Mouse (Mus musculus): ENCODE measurements around the gene Acsbg1. TPM values are rescaled to one million over a fixed set of nuclear protein-coding genes. Genes with fewer than 3 reads are reported as not detected.
"Not testable (repeated sequence)": the region's sequence is repeated elsewhere in the genome, so short reads cannot be mapped to it uniquely, and the experiment has no call there.

Gene Acsbg1
- total RNA-seq, 2 experiments from 2014 or later = 0.09 TPM; not detected in 1

DNA sequence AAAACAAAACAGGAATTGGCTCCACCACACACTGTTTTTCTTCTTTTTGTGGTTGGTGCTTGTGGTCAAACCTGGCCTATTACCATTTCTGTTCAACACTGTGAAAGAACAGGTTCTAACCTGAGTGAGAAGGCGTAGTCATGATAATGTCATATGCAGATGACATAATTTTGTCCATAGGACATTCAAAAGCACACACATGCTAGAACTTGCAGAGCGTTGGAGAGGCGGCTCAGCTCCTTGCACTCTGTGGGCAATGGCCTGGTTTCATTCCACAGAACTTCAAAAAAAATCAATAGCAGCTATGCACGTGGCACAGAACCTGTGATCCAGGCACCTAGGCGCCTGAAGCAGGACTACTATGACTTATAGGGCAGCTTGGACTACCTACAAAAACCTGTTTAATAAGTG lies 48.9 kb downstream of the Acsbg1 start:
- no peak for DNase-seq

DNA sequence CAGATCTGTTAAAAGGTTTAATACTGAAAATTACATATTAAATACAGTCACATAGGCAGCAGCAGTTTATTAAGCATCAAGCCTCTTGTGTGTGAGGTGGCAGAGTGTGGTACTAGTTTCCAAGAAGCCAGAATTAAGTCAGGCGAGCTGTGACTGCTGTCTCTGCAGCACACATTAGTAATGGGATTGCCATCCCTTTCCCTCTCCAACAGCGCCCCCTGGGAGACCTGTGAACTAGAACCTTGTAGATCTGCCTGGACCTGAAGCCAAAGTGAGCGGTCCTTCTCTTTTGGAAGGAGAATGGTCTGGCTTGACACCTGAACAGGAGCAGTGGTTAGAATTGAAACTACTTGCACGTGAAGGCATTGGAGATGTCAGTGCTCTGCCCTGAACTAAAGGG lies 56.8 kb downstream of the Acsbg1 start:
- peak; percentile 81 for DNase-seq

DNA sequence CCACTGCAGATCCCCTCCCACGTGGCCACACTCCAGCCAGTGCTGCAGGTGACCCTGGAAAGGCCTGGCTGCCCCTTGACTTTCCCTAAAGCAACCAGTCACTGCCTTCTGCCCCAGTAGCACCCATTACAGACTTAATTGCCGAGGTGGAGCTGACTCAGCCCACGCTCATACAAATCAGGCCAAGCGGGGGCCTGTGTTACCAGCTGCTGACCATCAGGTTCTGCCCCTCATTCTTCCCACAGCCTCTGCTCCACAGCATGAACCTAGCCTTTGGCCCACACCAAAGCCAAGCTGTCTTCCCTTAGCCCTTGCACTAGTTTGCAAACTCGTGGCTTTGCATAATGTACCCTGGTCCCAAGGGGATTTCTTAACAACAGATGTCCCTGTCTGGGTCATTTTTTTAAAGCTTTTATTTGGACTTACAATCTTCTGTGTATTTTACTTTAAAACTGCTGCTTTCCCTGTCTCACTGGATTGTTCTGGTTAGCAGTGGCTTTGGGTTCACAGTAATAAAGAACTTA lies 57.5 kb downstream of the Acsbg1 start:
- DNase-seq = no peak

DNA sequence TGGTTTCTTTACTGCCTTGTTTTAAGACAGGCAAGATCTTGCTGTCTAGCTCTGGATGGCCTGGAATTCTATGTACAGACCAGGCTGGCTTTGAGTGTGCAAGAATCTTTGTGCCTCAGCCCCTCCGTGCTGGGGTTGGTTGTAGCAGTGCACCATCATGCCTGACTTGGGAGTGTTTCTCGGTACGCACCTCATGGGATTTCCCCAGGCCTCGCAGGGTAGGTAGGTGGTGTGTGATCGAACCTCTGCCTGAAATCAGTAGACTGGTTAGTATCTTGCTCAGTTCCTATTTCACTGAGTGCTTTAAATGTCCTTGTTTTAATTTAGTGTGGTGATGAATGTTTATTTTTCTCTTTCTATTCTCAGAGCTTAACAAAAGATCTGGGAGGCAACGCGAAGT lies 58.8 kb downstream of the Acsbg1 start:
- DNase-seq = no peak

DNA sequence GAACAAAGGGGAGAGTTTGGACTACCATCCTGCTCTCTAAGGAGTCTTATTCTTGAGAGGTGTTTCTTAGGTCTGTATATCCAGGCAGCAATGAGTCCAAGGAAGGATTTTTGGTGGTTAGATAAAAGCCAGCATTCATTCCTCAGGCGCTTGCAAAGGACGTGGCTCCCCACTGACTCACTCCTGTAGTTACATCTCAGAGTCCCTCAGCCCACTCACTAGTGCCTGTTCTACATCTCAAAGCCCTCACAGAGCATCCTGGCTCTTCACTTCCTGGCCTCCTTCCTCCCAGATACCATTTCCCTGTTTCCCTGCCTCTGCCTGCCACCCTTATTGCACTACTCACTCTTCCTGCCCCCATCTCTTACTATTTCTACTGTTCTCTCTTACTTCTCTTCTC lies 59.3 kb downstream of the Acsbg1 start:
- DNase-seq = no peak

DNA sequence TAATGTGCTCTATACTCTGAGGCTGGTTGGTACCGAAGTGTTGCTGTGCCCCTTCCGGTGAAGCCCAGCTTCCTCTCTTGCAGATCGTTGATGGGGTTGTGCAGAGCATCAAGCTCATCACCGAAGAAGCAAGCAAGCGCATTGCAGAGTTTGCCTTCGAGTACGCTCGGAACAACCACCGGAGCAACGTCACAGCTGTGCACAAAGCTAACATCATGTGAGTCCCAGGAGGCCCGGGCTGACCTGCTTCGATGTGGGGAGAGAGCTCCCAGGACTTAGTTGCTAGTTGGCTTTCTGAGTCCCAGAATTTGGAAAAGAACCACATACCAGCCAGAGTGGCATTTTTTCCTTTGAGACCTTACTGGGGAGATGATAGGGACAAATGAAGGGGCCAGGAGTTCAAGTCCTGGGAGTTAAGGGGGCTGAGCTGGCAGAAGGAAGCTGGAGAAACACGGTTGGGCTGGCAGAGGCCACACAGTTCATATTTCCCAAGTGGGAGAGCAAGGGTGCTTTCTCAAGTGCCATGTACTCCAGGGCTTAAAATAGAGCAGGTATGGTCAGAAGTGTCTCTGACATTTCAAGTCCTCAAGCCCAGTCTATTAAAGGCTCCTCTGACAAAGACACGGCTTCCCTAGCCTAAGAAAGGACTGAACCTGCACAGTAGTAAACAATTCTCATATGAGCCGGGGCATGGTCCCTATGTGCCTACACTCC lies 64.8 kb downstream of the Acsbg1 start:
- peak; percentile 26 for DNase-seq

DNA sequence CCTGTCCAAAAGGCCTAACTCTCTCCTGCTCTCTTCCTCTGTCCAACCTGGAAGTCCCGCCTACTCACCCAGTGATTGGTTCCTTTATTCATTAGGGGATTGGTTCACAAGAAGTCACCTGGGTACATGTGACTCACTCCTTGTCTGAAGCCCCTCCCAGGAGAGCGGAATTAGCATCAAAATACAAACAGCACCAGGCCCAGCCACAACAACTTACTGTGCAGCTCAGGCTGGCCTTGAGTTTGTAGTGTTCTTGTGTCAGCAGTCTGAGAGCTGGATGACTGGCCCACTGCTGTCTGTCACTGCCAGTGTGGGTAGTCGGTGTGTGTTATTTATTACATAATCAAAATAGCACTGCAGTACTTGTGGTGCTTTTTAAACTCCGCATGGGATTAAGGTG lies 68.0 kb downstream of the Acsbg1 start:
- DNase-seq = not testable (repeated sequence)

DNA sequence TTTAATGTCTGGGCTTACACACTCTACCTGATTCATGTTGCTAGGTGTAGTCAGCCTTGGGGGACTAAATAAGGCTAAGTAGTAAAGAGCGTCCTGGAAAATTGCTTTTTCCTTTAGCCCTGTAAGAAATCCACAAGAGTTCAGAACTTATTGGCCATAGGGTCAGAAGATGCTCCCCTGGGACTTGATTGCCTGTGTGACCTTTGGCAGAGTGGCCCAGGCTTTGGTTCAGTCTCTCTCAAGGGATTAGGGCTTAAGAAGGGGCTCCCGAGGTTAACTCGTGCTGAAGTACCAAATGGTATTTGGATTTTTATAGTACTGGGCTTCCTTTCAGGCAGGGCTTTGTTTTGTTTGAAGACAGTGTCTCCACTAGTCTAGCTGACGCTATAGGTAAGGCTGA lies 73.8 kb downstream of the Acsbg1 start:
- DNase-seq = no peak

DNA sequence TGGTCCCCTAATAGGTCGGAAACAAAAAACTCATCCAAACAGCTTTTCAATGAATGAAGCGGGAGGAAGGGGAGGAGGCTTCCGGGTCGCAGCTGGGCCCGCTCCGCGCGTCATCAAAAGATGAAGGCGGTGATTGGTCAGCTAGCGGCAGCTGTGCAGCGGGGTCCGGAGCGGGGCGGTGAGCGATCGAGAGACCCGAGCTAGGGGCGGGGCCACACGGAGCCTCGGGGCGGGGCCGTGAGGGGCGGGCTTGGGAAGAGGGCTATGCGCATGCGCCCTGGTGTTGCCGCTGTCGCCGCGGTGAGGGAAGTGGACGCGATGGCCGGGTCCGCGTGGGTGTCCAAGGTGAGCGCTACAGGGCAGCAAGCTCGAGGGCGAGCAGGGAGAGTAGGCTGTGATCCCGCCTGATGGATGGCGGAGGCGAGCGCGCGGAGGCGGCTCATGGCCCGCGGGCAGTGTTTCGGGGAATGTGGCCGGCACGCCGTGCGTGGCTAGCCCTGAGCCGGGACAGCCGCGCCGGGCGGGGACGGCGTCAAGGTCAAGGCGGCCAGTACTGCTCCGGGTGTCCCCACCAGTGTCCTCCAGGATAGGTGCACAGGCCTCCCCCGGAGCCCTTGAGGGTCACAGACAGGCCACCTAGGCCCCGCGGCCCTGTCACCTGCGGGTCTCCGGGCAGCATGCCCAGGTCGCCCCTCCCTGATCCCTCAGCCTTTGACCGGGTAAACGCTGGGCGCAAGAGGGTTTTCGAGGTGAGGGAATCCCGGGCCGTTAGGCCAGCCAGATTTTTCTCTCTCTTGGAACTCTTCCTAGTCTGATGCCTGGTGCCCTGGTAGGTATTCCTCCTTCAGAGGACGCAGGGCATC lies 75.2 kb downstream of the Acsbg1 start, which contains the start of gene Idh3a:
TSS of gene Idh3a (plus strand) at position 136 of the 863 bp plus-strand sequence.
- peak; percentile 100 for DNase-seq

DNA sequence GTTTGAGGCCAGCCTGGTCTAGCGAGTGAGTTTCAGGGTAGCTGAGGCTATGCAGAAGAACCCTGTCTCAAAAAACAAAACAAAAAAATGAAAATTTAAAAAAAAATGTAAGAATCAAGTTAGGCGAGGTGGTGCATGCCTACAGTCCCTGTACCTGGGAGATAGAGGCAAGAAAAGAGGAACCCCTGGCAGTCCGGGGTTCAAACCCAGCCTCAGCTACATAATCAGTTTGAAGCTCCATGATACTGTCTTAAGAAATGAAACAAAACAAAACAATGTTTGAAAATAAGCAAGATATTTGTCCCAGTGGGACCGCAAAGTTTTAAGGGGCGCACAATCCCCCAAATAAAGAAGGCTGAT lies 75.9 kb downstream of the Acsbg1 start:
- DNase-seq = no peak

DNA sequence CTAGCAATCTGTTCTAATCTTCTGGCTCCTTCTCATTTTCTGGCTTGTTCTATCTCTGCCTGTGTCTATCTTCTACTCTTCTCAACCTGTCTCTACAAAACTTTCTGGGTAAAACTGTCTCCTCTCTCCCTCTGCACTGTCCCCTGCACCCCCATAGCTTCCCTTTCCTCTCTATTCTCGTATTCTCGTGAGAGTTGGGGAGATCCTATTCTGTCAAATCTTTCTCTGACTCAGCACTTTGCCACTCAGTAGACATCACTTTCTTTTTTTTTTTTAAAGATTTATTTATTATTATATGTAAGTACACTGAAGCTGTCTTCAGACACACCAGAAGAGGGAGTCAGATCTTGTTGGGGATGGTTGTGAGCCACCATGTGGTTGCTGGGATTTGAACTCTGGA lies 77.5 kb downstream of the Acsbg1 start:
- DNase-seq = not testable (repeated sequence)

DNA sequence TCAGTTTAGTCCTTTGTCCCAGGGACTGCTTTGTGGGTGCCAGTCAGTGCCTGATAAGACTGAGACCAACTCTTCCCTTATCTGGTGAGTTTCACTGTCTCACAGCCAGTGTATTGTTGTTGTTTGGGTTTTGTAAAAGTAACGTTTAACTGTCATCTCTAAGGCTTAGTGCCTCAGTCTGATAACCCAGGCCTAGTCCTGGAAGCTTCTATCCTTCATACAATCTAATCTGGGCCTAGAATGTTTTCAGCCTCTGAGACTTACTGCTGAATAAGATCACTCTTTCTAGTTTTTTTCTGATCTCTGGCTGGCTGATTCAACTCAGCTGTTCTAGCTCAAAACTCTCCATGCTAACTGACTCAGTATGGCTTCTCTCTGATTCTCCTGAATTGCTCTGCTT lies 78.0 kb downstream of the Acsbg1 start:
- no peak for DNase-seq

DNA sequence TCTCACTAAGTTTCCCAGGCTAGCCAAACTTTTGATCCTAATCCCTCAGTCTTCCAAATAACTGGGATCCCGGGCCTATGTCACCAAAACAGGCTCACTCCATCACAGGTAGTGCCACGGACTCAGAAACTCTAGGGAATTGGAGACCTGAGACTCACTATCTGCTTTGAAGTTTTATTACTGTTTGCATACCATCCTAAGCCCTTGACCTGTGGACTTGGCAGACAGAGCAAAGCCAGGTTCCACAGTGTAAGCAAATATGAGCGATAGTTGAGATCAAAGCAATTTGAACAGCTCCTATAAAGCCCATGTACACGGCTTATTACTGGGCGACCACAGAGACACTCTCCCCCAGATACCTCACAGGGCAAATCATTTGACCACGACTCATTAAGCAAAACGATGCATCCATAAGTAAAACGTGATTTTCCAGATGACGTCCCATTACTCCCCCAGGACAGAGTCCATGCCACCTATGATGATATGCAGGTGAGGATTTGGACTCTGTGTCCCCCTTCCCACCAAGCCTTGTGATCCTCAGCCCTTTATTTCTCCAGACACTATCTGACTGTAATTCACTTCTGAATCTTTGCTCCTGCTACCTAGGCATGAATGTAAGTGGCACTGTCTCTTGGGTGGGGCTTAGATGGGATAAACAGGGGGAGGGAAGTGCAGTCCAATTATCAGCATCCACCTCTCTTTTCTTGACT lies 90.4 kb downstream of the Acsbg1 start:
- DNase-seq = no peak

DNA sequence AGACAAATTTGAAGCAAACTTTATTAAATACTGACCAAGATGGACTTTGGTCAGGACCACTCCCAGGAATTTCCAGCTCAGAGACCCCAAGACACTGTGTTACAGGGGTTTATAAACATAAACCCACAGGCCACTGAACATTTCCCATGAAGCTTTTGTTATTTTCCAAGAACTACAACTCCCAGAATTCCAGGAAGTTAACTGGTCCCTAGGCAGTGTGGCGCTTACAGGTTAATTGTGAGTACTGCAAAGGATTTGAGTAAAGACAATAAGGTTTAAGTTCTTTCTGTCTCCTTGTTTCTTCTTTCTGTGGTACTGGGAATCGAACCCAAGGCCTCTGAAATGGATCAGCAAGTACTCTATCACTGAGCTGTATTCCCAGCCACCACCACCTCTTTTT lies 92.9 kb downstream of the Acsbg1 start:
- no peak for DNase-seq

DNA sequence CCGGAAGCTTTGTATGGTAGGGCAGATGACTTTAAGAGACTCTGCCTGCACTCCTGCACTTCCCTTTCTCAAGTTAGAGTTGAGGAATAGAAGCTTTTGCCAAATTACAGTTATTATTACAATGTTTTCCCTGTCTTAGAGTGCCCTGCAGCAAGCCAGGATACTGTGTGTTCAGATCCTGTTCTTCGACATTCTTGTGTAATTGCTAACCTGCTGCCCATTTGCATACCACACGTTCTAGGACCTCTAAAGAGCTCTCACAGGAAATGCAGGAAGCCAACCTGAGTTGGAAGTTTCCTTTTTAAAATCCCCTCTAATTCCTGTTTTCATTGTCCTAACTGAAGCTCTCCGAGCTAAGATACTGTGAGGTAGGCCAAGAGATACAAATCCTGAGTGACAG lies 94.7 kb downstream of the Acsbg1 start:
- no peak for DNase-seq

DNA sequence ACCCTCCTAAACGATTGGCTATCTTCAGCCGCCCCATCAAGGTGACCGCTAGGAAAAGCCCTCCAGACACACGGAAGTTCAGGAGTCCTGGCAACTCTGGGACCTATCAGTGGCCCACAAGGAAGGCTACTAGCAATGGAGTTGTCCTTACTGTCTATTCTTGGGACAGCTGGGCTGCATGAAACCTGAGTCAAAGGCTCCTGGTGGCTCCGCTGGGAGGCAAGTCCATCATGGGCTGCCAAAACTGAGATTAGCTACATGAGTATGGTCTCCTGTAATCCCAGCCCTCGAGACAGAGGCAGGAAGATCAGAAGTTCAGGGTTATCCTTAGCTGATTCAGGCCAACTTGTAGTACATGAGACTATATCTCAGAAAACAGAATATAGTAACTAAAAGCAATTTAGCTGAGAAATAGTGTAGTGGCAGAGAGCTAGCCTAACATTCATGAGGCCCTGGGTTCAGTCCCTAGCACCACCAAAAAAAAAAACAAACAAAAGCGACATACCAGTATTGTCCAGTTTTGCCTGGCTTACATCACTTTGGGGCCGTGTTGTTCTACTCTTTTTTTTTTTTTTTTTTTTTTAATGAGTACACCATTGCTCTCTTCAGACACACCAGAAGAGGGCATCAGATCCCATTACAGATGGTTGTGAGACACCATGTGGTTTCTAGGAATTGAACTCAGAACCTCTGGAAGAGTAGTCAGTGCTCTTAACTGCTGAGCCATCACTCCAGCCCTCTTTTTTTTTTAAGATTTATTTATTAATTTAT lies 100.7 kb downstream of the Acsbg1 start:
- no peak for DNase-seq

DNA sequence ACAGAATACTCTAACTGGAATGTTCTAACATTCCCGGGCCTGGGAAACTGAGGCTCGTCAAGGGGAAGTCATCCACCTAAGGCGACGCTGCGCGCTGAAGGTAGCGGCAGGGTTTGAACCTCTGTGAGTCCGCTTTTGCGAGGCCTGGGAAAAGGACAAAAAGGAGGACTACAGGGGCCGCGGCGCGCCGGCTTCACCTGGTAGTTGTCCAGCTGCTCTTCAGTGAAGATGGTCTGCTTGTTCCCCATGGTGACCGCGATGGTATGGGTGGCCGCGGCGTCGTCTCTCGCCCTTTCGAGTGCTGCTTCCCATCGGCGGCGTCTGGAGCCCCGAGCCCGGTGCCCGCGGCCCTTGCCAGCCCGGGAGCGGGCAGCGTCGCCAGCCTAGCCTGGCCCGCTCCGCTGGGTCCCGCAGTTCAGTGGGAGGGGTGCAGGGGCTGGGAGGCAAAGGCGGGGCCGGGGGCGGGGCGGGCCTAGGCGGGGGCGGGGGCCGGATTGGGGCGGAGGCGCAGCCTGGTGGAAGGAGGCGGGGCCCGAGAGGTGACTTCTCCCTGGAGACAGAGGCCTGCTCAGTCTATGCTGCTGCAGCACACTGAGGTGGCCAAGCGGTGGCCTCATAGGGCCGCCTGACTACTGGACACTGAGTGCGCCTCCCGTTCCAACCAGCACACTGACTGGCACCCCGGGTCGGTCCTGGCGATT lies 101.7 kb downstream of the Acsbg1 start, which contains the start of gene Cib2:
TSS of gene Cib2 (minus strand) at position 448 of the 701 bp plus-strand sequence.
- peak; percentile 83 for DNase-seq

DNA sequence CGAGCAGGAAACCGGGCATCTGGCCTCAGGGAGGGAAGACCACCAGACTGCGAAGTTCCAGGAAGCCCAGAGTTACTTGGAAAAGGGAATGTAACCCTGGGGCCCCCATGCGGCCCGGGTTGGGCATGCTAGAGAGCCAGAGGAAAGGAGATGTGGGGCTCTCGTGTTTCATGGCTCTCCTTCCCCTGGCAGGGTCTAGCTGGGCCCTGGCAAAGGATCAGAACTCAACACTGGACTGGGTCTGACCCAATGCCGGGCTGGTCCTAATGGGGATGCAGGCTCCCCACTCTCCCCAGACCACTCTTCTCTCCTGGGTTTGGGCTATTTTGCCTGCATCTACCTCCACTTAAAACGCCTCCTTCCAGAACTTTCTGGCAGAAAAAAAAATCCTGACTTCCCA lies 102.9 kb downstream of the Acsbg1 start:
- DNase-seq = no peak

DNA sequence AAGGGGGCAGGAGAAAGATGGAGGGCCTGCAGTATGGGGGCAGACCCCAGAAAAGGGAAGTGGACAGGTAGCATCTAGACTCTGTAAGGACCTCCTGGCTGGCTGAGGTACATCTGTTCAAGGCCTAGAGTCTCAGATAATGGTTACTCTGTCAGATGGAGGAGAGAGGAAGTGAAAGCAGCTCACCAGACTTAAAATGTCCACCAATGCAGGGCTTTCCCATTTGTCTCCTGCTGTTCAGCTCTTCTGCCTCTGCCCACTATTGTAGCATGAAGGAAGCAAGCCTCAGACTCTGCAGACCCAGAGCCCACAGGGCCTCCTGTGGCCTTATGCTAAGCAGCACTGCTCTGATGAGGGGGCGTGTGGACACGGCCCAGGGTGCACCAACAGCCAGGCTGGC lies 106.6 kb downstream of the Acsbg1 start:
- no peak for DNase-seq
